Mouse (Mus musculus) regulatory T cell (primary cell): ENCODE data around the gene Cabp7.

ENCODE experiments used
- in situ Hi-C: fragments of 300-600 bp; cut with MboI, MseI; formaldehyde crosslinking; loops from one replicate; pipeline ENCODE4 v1.15.1; 2025; ENCODE audit warnings: high pct_unique_total_duplicates

Cabp7 gene

DNA sequence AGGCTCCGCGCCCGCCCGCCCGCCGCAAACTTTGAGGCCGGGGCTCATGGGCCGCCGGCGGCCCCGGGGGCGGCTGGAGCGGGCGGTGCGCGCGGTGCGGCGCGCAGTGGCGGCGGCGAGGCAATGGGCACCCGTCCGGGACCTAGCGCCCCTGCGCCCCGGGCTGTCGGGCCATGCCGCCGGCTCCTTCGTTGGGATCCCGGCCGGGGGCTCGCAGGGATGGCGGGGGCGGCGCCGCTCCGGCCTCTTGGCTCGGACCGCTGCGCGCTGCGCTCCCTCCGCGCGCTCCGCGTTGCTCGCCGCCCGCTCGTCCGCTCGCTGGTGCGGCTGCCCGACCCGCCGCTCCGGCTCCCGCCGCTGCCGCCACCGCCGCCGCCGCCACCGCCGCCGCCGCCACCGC, at the start of gene Cabp7:
Cabp7 (minus strand) TSS at position 46 of the 400 bp plus-strand sequence.
- in situ Hi-C loops, result no loop called here

DNA sequence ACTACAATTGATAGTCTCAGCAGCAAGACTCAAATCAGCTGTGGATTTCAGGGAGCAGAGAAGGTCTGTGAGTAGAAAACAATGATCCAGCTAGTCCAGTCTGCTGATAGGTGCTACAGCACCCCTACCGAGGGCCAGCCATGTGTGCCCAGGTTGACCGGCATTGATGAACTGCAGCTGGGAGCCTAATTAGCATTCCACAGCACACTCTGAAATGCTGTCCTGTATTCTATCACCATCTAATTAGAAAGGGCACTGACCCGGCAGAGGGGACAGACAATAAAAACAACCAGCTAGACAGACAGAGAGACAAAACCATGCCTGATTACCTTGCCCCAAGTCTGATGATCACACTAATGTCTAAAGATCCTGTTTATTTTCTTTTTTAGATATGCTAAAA, 46.4 kb upstream of the Cabp7 start:
- in situ Hi-C loops, result no loop called here

DNA sequence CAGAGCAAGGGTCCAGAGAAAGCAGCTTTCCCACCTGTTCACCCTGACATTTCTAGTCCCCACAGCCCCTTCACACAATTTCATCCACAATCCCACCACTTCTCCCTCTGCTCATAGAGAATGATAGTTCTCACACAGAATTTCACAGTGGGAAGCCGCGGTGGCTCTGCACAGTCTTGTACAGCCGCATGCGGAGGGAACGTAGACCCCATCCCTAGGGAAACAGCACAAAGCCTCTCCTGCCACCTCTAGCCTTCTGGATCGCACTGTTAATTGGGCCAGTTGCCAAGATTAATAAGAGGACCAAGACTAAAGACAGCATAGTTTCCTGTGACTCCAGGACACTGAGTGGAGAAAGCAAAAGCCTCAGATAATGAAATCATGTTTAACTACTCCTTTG, 45.0 kb upstream of the Cabp7 start:
- in situ Hi-C loops, result no loop called here

DNA sequence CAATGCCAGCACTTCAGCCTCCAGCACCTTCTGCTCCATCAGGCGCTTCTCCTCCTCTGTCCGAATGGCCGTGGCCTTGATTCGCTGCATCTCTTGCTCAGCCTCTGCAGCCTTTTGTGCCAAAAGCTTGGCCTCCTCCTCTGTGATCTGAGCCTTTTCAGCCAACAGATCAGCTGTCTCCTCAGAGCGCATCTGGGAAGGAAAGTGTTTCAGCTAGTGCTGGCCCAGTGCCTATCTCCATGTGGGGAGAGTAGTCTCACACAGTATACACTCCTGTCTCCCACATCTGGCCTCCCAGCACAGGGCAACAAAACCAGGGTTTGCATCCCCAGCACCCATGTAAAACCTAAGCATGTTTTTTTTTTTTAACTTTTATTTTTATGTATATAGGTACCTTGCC, 43.1 kb upstream of the Cabp7 start:
- in situ Hi-C loops, result loop anchor here (10.0 kb wide), 1 partner anchor 1205 kb away; no protein-coding TSS in a partner anchor

DNA sequence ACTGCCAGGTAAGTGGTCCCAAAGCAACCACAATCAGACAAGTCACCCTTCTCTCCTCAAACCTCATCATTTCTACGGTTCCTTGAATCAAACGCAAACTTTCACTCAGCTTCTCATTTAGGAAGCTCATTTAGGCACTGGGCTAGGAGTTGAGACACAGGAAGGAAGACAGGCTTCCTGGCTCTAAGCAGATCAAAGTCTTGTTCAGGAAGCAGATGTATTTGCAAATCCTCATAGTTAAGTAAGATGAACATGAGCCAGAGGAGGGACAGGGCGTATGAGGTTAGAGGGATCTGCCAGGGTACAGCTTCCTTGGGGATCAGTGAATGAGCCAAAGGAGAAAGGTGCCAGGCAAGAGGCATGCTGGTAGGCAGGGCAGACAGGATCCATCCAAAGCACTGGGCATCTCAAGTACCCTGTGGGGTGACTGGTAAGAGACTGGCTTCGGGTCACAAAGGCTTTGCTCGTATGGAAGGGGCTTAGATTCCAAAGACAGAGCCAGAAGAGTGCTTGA, 38.1 kb upstream of the Cabp7 start:
- in situ Hi-C loops, result loop anchor here (10.0 kb wide), 1 partner anchor 1200 kb away; no protein-coding TSS in a partner anchor

DNA sequence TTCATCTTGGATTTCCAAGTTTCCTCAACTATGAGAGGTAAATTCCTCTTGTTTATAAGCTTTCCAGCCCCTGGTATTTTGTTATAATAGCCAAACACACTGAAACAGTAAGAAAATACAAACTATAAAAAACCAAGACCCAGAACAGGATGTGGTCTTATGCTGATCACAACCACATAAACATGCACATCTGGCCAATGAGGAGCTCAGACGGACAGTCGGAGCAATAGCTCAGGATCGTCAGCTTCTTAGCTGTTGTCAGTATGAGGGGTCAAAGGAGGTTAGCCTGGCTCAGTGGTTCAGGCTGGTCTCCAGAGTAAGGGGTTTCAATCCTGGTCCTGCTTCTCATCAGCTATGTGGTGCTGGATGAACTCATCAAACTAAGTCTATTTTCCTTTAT, 36.5 kb upstream of the Cabp7 start:
- in situ Hi-C loops, result loop anchor here (10.0 kb wide), 1 partner anchor 1198 kb away; no protein-coding TSS in a partner anchor

DNA sequence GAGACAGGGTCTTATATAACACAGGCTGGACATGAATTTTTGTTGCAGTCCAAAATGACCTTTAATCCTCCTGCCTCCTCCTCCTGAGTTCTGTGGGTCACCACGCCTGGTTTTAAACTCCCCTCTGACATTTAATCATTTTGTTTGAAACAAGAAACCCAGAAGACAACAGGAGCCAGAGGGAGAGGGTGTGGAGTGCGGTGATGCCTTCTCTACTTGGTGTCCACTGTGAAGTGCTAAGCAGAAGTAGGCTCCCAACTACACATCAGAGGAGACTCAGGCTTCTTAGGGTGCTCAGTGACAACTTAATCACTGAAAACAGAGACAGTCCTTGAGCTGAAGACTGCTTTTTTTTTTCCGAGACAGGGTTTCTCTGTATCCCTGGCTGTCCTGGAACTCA, 34.3 kb upstream of the Cabp7 start:
- in situ Hi-C loops, result loop anchor here (10.0 kb wide), 1 partner anchor 1196 kb away; no protein-coding TSS in a partner anchor

DNA sequence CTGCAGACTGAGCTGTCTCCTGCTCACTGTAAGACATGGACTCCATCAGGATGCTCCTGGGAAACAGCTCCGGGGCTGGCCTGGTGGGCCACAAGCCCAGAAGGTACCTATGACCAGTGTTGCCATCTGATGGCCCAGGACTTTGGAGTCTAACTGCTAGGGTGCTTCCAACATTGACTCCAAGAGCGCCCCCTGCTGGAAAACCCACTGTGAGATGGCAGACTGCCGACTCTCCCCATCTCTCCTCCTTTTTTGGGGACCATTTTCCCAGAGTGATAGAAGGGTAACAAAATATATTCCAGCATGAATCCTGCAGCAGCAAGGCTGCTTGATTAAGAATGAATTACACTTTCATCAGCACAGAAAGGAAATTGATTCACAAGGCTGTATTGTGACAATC, 26.3 kb upstream of the Cabp7 start:
- in situ Hi-C loops, result no loop called here

DNA sequence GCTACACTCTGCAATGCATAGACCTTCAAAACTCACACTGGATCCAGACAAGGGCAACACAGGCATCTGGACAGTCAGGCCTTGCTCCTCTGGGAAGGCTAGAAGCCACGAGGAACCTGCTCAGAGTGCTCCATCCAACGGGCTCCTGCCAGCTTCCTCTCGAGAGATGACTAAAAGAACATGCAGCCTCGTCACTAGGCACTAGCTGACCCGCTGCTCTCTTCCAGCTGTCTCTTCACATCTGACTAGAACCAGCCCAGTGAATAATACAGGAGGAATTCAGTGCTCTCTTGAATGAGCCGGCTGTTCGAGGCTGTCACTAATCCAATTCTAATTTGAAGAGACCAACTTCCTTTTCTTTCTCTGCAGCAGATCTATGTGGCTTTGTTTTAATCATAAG, 25.2 kb upstream of the Cabp7 start:
- in situ Hi-C loops, result no loop called here

DNA sequence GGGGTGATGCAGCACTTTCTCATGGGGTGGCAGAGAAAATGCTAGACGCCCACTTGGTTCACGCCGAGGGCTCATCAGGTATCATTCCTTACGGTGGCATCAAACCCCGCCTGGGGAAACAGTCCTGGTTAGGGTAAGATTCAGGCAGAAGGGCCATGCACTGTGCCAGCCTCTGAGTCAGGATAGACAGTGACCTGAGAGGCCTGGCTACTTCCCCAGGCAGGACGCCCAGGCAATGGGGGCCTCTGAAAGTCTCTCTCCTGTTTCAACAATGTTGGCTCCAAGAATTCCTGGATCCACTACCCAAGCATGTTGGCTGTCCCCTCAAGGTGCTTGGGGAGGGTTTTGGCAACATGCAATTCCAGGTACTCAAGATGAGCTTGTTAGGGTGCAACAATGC, 23.3 kb upstream of the Cabp7 start:
- in situ Hi-C loops, result no loop called here

DNA sequence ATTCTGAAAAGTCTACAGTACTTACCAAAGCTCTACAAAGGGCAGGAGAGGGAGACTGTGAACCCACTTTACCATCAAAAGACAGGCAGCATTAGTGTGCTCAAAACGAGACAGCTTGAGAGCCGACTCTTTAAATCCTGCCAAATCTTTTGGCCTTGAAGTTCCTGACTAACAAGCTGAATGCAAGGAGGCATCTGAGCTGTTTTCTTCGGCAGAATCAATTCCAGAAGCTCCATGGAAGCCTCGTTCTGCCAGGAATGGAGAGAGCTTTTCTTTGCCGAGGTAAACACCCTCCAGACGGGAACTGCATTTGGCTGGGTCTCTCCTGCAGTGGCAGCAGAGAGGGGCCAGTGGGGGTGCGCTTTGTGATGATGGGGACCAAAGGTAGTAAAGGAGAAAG, 22.7 kb upstream of the Cabp7 start:
- in situ Hi-C loops, result no loop called here

DNA sequence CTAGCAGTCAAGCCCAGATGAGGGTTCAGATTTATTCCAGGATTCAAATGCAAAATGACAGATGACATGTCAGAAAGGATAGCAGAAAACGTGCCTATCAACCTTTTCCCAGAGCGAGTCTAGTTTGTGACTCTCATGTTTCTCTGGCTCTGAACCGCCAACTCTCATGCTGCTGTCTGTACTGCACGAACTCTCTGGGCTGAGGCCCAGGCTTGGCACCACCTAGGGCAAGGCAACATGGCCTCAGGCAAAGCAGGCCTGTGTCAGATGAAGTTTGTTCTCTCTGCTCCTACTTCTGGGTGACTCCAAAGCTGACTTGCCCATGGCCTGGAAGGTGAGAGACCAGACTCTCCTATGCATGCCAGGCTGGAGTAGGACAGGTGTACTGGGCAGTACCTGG, 21.8 kb upstream of the Cabp7 start:
- in situ Hi-C loops, result no loop called here

DNA sequence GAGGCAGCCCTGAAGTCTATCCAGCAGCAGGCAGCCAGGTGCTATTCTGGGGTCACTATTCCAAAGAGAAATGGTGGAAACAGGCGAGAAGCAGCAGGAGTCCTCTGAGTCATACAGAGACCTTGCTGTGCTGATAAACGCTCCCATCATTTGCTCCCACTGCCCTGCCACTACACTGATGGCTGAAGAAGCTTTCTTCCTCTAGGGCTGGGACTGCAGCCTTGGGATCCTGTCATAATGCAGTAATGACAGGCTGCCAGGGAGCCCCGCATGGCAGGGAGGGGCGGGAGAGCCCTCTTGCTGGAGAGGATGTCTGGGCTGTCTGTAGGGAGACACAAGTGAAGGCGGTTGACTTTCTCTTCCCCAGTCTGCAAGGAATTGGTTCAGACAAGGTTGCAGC, 17.9 kb upstream of the Cabp7 start:
- in situ Hi-C loops, result no loop called here

DNA sequence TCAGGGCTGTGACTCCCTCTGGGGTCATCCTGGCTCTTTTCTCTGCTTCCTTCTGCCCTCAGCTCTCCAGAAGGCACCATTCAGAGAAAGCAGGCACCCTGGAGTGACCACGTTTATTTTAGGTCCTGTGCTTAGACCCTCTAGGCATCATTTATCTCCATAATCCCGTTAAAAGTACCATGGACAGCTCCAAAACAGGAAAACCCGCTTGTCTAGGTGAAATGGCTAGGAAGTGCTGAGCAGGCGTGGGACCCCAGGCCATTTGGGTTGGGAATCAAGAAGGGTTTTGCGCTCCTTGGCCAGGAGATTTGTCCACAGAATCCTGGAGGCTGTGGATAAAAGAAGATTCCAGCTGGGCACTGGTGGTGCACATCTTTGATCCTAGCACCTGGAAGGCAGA, 17.1 kb upstream of the Cabp7 start:
- in situ Hi-C loops, result no loop called here

DNA sequence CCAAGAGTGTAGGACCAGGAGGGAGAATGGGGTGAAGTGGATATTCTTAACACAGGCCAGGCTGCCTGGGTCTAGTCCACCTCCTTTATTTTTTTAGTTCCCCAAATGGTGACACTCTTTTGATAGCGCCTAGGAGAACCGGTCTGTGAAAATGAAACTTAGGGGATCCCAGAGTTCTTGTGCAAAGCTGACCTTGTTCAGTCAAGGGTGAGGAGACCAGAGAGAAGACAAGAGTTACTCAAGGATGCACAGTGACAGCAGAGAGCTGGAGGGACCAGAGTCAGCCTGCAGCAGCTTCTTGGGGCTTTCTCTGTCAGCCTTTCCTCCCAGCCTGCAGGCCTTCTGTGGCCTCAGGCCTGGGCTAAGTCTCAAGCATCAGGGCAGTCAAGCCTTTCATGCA, 15.9 kb upstream of the Cabp7 start:
- in situ Hi-C loops, result no loop called here

DNA sequence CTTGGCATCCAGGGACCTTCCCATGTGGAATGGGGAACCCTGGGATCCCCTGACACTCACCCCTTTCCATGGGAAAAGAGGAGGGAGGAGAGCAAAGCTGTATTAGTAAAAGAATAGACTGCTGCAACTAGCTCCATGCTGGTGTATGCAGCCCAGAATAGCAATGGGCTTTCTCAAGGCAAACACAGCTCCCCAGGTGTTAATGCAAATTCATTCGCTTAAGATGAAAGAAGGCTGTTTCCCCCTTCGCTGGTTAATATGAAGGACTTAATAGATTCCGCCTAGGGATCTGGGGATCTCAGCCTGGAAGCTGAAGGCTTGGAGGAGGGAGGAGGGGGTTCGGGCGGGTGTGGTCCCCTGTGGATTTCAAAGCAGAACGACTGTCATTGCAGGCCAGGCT, 15.4 kb upstream of the Cabp7 start:
- in situ Hi-C loops, result no loop called here

DNA sequence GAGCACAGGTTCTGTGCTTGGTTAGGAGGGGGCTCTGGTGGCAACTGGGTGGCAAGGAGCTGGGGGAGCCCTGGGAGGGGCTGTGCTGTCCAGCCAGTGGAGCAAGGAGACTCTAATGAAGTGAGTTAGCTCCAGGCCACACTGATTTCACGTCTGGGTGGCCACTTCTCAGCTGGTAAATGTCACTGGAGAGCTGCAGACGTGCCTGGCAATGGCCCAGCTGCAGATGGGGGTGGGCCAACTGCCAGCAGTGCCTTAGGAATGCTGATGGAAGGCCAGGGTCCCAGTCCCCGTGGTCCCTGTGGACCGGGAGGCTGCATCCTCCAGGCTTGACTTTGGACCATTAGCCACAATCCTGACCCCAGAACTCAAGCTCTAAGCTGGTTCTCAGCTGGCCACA, 13.9 kb upstream of the Cabp7 start:
- in situ Hi-C loops, result no loop called here

DNA sequence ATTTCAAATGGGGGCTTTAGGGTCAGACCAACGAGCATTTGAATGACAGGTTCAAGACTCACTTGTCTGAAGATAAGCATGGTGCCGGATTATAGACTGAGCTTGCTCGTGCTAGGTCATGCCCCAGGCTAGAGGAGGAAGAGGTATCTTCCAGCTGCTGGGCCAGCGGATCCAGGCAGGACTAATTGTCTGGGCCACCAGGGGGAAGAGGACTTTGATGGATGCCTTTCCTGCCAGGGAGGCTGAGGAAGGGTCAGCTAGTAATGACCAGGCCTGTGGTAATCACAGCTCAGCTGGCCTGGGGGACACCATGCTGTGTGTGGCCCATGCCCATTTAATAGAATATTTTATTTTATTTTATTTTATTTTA, 11.2 kb upstream of the Cabp7 start:
- in situ Hi-C loops, result no loop called here

DNA sequence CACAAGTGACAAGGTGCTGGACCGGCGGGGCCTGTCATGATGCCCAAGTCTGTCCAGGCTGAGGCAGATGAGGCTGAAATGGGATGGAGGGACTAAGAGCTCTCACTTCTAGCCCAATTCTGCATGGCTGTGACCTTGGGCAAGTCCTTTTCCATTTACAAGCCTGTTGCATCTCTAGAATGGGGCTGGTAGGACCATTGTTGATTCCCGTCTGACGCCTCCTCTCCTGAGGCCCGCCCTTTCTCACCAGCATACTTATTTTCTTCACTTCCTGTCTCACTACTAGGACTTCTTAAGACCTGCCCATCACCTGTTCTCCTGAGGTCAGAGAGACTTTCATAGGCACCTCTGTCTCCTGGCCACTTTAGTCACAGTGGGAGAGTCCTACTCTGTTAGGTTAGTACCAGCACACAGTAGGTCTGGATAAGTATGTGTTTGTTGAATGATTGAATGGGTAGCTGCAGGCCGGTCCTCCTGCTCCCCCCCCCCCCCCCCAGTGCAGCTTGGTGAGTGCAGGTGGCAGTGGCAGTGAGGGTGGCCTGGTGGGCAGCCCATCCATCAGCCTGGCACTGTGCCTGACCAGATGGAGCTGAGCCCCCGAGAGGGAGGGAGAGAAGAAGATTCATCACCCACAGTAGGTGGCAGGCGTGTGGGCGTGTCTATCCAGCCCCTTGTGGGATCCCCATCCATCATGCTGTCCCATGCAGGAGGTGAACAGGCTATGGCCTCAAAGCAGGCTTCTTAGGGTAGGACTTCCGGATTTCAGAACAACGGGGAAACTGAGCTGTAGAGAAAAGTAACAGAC, 10.6 kb upstream of the Cabp7 start:
- in situ Hi-C loops, result no loop called here

DNA sequence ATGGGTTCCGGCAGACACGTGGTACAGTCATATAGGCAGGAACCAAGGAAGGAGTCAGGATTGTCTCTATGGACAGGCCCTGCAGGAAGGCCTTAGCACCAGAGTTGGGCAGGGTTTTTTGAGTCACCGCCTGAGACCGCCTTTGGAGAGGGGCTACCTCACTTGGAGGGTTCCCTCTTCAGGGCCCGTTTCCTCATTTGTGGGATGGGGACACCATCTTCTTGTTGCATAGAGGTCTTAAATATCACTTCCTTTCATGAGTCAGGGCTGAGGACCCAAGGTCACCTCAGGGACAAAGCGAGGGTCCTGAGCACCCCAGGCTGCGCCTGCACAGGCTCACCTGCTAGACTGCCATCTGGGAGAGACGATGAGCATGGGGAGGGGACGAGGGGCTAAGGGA, 9.9 kb upstream of the Cabp7 start:
- in situ Hi-C loops, result no loop called here

DNA sequence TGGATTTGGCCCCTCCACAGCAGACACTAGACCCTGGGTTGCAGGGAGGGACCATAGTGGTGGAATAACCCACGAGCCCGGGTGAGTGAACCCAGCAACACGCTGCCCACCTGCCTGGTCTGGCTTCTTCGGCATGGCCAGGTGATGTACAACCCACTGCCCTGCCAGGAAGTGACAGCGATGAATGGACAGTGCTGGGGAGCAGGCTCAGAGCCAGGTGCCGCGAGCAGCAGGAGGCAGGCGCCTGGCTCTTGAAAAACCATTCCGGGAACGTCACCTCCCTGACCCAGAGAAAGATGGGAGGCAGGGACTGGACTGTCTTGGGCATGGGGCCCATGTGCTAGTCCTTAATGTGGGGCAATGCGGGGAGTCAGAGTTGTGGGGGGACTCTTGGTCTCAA, 8.3 kb upstream of the Cabp7 start:
- in situ Hi-C loops, result no loop called here

DNA sequence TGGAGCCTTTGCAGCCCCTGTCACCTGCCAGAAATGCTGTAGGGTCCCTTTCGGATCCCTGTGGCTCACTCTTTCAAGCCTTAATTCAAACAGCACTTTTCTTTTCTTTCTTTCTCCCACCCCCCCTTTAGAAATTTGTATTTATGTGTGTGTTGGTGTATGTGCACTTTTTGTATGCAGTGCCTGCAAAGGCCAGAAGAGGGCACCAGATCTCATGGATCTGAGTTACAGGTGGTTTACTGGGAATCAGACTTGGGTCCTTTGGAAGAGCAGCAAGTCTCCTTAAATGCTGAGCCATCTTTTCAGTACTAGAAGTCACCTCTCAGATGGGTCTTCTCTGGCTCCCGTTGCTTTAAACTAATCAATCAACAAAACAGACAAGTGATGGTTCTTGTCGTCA, 7.5 kb upstream of the Cabp7 start:
- in situ Hi-C loops, result no loop called here

DNA sequence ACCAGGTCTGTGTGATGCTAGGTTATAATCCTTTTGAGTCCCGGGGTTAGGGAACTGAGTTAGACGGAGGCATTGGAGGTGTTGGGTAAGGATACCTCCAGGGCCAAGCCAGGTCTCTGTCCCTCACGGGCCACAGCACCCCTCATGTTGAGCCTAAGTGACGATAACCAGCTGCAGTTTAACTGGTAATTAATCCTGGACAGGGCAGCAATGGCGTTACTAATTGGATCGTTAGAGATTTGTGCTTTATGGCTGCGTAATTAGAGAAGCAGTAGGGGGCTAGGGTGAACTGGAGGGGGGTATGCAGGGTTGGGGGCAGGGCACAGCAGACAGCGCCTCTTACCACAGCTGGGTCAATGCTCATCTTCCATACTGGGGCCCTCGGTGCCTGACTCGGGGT, 6.3 kb upstream of the Cabp7 start:
- in situ Hi-C loops, result no loop called here

DNA sequence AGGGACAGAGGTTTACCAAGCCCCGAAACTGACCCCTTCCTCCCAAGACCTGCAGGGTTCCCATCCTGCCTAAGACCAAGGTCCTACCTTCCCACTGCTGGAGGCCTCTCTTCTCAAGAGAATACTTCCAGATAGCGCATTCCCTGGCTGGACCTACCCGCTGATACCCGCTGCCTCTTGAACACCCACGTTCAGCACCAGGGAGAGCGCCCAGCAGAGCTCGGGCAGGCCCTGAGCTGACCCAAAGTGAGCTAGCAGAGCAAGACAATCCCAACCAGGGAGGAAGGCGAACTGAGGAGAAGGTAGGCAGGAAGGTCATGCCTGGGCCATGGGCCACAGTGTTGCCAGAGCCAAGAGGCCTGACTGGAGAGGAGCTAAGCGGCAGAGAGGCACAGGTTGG, 3.7 kb upstream of the Cabp7 start:
- in situ Hi-C loops, result no loop called here
